Mouse (Mus musculus) neural tube, embryonic 13.5 days (tissue): ENCODE results near the gene Entpd8. TPM values are rescaled to one million over a fixed set of nuclear protein-coding genes. Genes with fewer than 3 reads are reported as not detected.
A peak's percentile ranks its signal among the peaks of the same experiment; 100 is the strongest.

Experiments used
- ATAC-seq: fragments of 200-750 bp; cut with Nextera tagmentation; 2 replicates; pipeline ENCODE4 v1.8.0; 2017; ENCODE audit warnings: low read depth, mild to moderate bottlenecking, moderate TSS enrichment, moderate library complexity
- H3K27ac ChIP-seq: fragments of 300-500 bp; sonication (generic); replicated peaks from 2 replicates; pipeline ENCODE4 v1.5.1; 2015; ENCODE audit warnings: moderate library complexity, mild to moderate bottlenecking, inconsistent platforms
- H3K27me3 ChIP-seq: fragments of 300-500 bp; sonication (generic); 2 replicates; pipeline ENCODE4 v1.6.1; 2015; ENCODE audit warnings: mild to moderate bottlenecking, inconsistent platforms
- H3K36me3 ChIP-seq: fragments of 300-500 bp; sonication (generic); 2 replicates; pipeline ENCODE4 v1.6.1; 2015; ENCODE audit warnings: mild to moderate bottlenecking, inconsistent platforms
- H3K4me1 ChIP-seq: fragments of 300-500 bp; sonication (generic); replicated peaks from 2 replicates; pipeline ENCODE4 v1.6.1; 2015; ENCODE audit warnings: inconsistent platforms
- H3K4me2 ChIP-seq: fragments of 300-500 bp; sonication (generic); 2 replicates; pipeline ENCODE4 v1.6.1; 2015; ENCODE audit warnings: inconsistent platforms, mild to moderate bottlenecking, moderate library complexity
- H3K4me3 ChIP-seq: fragments of 300-500 bp; sonication (generic); 2 replicates; pipeline ENCODE4 v1.5.1; 2015; ENCODE audit warnings: mild to moderate bottlenecking, inconsistent platforms
- H3K9ac ChIP-seq: fragments of 300-500 bp; sonication (generic); 2 replicates; pipeline ENCODE4 v1.6.1; 2015; ENCODE audit warnings: moderate library complexity, mild to moderate bottlenecking, inconsistent platforms
- H3K9me3 ChIP-seq: fragments of 300-500 bp; sonication (generic); 2 replicates; pipeline ENCODE4 v1.6.1; 2016; ENCODE audit warnings: inconsistent platforms
- WGBS: fragments of 180-500 bp; shearing (Covaris S2); methylation state at CpG from one replicate; pipeline ENCODE4 v1.1.7; 2015; 5-methylcytosine and 5-hydroxymethylcytosine counted together
- polyA plus RNA-seq: library from polyadenylated mRNA; unstranded; fragments of >200 nt; fragmentation: Nextera tagmentation; extraction: Ambion mirVana; gene quantifications from 2 replicates; pipeline ENCODE4 v1.2.1, GENCODE M21; 2015

Entpd8 gene
- polyA plus RNA-seq, 1 experiment from 2014 or later = not detected

DNA sequence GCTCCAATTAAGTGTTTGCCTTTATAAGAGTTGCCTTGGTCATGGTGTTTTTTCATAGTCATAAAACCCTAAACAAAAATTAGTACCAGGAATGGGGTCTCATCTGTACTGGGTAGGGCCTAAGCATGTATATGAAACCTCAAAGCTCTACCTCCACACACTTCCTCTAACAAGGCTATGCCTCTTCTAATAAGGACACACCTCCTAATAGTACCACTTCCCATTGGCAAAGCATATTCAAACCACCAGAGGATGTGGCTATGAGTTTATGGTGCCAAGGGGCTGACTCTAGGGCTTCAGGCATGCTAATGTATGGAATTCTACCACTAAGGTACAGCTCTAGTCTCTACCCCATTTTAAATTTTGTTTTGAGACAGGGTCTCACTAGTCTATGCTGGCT is 14.6 kb upstream of the Entpd8 start:
- Histone ChIP-seq H3K27ac (no peak overlapping the region), H3K4me2 (no peak overlapping the region), H3K9me3 (no peaks in the 10 kb centered on the region), H3K9ac (no peak overlapping the region), H3K36me3 (peaks cover 30% of the 10 kb centered on the region), H3K4me1 (no peaks in the 10 kb centered on the region), H3K4me3 (no peak overlapping the region), H3K27me3 (no peaks in the 10 kb centered on the region)
- ATAC-seq = no peak

DNA sequence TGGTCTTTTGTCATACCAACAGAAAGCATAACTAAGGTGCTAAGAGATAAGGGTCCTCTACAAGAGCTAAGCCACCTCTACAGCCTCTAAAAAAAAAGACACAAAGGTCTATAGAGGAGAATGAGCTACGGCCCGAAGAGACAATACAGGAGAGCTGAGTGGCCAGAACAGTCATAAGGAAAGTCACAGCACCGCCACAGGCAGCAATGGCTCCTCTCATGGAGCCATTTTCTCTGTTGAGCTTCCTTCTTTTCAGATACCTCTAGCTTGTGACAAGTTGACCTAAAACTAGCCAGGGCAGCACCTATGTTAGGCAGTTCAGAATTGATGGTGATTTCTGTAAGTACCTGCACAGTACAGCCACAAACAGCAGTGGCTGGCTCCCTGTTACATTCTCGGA is 13.6 kb upstream of the Entpd8 start:
- Histone ChIP-seq H3K4me2 (no peak overlapping the region), H3K4me1 (no peaks in the 10 kb centered on the region), H3K27me3 (no peaks in the 10 kb centered on the region), H3K4me3 (no peak overlapping the region), H3K9ac (no peak overlapping the region), H3K36me3 (peaks cover 20% of the 10 kb centered on the region), H3K27ac (no peak overlapping the region), H3K9me3 (no peaks in the 10 kb centered on the region)
- ATAC-seq = no peak
- 80% methylated on average over 4 of the region's 4 CpGs for WGBS

DNA sequence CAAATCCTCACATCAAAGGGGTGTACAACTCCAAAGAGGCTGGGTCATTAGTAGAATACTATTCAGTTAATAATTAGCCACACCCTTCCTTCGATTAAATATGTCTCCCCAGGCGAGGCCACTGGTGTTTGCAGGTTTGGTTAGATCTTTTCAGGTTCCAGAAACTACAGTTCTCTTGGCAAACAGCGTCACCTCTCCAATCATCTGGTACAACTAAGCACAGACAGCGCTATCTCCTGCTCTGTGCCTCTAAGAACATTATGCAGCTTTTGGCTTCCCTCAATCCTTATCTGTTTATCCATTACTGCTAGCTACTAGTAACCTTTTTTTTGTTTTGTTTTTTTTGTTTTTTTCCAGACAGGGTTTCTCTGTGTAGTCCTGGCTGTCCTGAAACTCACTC is 10.6 kb upstream of the Entpd8 start:
- Histone ChIP-seq H3K9ac (no peak overlapping the region), H3K4me1 (no peaks in the 10 kb centered on the region), H3K27me3 (no peaks in the 10 kb centered on the region), H3K4me2 (no peak overlapping the region), H3K27ac (no peak overlapping the region), H3K4me3 (no peak overlapping the region), H3K9me3 (no peaks in the 10 kb centered on the region), H3K36me3 (no peaks in the 10 kb centered on the region)
- WGBS = 78% methylated on average over 4 of the region's 4 CpGs
- no peak for ATAC-seq

DNA sequence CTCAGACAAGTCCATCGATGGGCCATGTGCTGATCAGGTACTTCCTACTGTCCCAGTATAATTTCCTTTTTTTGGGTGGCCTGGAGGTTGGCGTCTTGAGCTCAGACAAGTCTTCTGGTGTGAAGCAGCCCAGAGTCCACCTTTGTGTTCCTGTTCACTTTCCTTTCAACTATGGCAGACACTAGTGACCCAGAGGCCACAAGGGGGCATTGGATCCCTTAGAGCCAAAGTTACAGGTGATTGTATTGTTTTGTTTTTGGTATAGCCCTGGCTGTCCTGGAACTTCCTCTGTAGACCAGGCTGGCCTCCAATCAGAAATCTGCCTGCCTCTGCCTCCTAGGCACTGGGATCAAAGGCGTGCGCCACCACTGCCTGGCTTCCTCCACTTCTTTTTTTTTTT is 7.7 kb upstream of the Entpd8 start:
- no peaks in the 10 kb centered on the region for H3K4me1 ChIP-seq
- no peak overlapping the region for H3K4me3 ChIP-seq
- H3K9ac ChIP-seq = no peak overlapping the region
- H3K4me2 ChIP-seq = no peak overlapping the region
- no peaks in the 10 kb centered on the region for H3K27me3 ChIP-seq
- no peaks in the 10 kb centered on the region for H3K36me3 ChIP-seq
- no peak for ATAC-seq
- no peaks in the 10 kb centered on the region for H3K9me3 ChIP-seq
- WGBS = 95% methylated on average over 4 of the region's 4 CpGs
- H3K27ac ChIP-seq = no peak overlapping the region

GRCm38 (mm10) chr2:25075506-25075905 is 4.6 kb upstream of the Entpd8 start:
- no peak for ATAC-seq
- H3K4me3 ChIP-seq = no peak overlapping the region
- no peaks in the 10 kb centered on the region for H3K4me1 ChIP-seq
- H3K27ac ChIP-seq = no peak overlapping the region
- no peaks in the 10 kb centered on the region for H3K27me3 ChIP-seq
- no peaks in the 10 kb centered on the region for H3K9me3 ChIP-seq
- H3K36me3 ChIP-seq = no peaks in the 10 kb centered on the region
- no peak overlapping the region for H3K4me2 ChIP-seq
- WGBS = 73% methylated on average over 4 of the region's 4 CpGs
- H3K9ac ChIP-seq = no peak overlapping the region

DNA sequence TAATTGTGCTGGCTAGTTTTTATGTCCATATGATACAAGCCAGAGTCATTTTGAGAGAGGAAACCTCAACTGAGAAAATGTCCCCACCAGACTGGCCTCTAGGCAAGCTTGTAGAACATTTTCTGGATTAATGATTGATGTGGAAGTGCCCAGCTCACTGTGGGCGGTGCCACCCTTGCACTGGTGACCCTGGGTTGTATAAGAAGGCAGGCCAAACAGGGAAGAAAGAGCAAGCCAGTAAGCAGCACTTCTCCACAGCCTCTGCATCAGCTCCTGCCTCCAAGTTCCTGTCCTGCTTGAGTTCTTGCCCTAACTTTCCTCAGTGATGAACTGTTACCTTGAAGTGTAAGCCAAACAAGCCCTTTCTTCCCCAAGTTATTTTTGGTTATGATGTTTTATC is 1.1 kb upstream of the Entpd8 start:
- no peaks in the 10 kb centered on the region for H3K4me1 ChIP-seq
- no peak overlapping the region for H3K4me3 ChIP-seq
- ATAC-seq = no peak
- H3K27ac ChIP-seq = no peak overlapping the region
- H3K27me3 ChIP-seq = no peaks in the 10 kb centered on the region
- no peaks in the 10 kb centered on the region for H3K9me3 ChIP-seq
- no peaks in the 10 kb centered on the region for H3K36me3 ChIP-seq
- 70% methylated on average over 1 of the region's 1 CpGs for WGBS
- no peak overlapping the region for H3K4me2 ChIP-seq
- no peak overlapping the region for H3K9ac ChIP-seq

GRCm38 (mm10) chr2:25083697-25084096 is 3.6 kb downstream of the Entpd8 start:
- Histone ChIP-seq H3K9me3 (no peaks in the 10 kb centered on the region), H3K27ac (no peak overlapping the region), H3K4me3 (no peak overlapping the region), H3K4me2 (no peak overlapping the region), H3K9ac (no peak overlapping the region), H3K27me3 (no peaks in the 10 kb centered on the region), H3K36me3 (no peaks in the 10 kb centered on the region), H3K4me1 (no peaks in the 10 kb centered on the region)
- no peak for ATAC-seq
- WGBS = 84% methylated on average over 3 of the region's 4 CpGs

DNA sequence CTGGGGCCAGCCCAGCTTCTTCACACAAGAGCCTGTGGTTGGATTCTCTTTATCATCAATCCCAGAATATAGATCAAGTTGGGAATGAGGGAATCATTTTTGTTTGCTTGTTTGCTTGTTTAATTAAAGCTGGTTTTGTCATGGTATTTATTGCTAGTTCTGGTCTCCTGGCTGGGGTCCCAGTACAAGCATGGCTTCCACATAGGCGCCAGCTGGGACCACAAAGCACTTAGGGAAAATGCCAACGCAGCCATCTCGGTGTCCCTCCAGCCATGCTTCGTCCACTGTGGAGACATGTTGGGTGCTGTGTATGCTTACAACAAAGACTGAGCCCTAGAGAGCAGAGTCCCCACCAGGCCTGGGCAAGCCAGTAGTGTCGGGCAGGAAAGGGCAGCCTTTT is 5.5 kb downstream of the Entpd8 start:
- no peak overlapping the region for H3K4me3 ChIP-seq
- H3K27me3 ChIP-seq = no peaks in the 10 kb centered on the region
- no peaks in the 10 kb centered on the region for H3K9me3 ChIP-seq
- no peaks in the 10 kb centered on the region for H3K4me1 ChIP-seq
- whole genome bisulfite sequencing = 86% methylated on average over 5 of the region's 5 CpGs
- H3K27ac ChIP-seq = no peak overlapping the region
- H3K9ac ChIP-seq = no peak overlapping the region
- H3K4me2 ChIP-seq = no peak overlapping the region
- ATAC-seq = no peak
- H3K36me3 ChIP-seq = no peaks in the 10 kb centered on the region

DNA sequence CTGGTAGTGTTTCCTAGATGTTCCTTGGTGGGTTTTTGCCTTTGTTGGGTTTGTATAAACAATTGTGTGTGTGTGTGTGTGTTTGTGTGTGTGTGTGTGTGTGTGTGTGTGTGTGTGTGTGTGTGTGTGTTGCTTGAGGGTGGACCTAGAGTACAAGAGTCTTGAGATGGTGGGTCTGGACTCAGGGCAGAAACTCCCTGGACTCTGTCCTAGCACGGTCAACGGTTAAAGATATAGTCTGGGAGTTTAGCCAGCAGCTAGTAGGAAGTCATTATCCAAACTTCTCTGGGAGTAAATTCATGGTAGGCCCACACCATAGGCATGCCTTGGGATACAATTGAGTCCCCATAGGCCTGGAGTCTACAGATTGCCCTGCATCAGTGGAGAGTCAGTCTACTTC is 7.7 kb downstream of the Entpd8 start:
- no peaks in the 10 kb centered on the region; the same call in 1 of the 2 replicates for H3K27me3 ChIP-seq
- no peak for ATAC-seq
- no peaks in the 10 kb centered on the region for H3K4me1 ChIP-seq
- H3K9ac ChIP-seq = no peak overlapping the region
- no peaks in the 10 kb centered on the region for H3K36me3 ChIP-seq
- no peak overlapping the region for H3K4me3 ChIP-seq
- H3K4me2 ChIP-seq = no peak overlapping the region
- 85% methylated on average over 2 of the region's 2 CpGs for WGBS
- no peak overlapping the region for H3K27ac ChIP-seq
- no peaks in the 10 kb centered on the region for H3K9me3 ChIP-seq

DNA sequence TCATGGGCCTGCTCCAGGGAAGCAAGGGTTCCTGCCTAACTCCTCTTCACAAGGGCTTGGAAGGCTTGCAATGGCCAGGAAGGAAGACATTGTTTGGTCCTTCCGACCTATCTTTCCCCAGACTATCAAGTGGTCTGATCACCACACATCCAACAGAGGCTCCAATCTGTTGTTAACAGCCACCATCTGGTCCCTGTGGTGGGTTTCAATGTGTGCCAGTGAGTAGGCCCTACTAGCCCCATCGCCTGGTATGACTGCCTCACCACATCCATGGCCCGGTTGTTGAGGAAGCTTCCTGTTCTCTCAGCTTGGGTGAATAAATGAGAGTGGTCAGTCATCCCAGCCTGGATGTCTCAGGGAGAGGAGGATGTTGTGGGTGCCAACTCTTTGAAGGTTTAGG is 8.5 kb downstream of the Entpd8 start:
- Histone ChIP-seq H3K36me3 (no peaks in the 10 kb centered on the region), H3K27me3 (no peaks in the 10 kb centered on the region; the same call in 1 of the 2 replicates), H3K27ac (no peak overlapping the region), H3K9me3 (no peaks in the 10 kb centered on the region), H3K4me3 (no peak overlapping the region), H3K4me1 (no peaks in the 10 kb centered on the region), H3K9ac (no peak overlapping the region), H3K4me2 (no peak overlapping the region)
- WGBS = 85% methylated on average over 3 of the region's 3 CpGs
- ATAC-seq = no peak

- WGBS = 52% methylated on average over 17 of the region's 17 CpGs
These were observed 14.6 kb downstream of the Entpd8 start for GRCm38 (mm10) chr2:25094785-25095108.

GRCm38 (mm10) chr2:25095109-25095850 is 15.2 kb downstream of the Entpd8 start, which contains the start of gene Noxa1:
Gene Noxa1, minus strand, starts transcription at chr2:25095149.
- Histone ChIP-seq H3K27ac (no peak within 1 kb of the TSS), H3K4me2 (peak within 1 kb of the TSS; percentile 9), H3K9ac (0 out of 2 replicates have a peak within 1 kb of the TSS, but pooled peaks have one; percentile 38), H3K4me3 (no peak within 1 kb of the TSS), H3K36me3 (no peaks in the 10 kb centered on the region), H3K9me3 (no peaks in the 10 kb centered on the region), H3K27me3 (peaks cover 15% of the 10 kb centered on the region), H3K4me1 (peaks cover 15% of the 10 kb centered on the region)
- WGBS = 50% methylated on average over 28 of the region's 28 CpGs
- no peak for ATAC-seq

More at GRCm38 (mm10) chr2:25094785-25095108, 14.6 kb downstream of the Entpd8 start:
- no peak overlapping the region for H3K27ac ChIP-seq
- H3K9ac ChIP-seq = 0 out of 2 replicates have a peak overlapping the region, but pooled peaks have one; percentile 38
- peak overlapping the region; percentile 9 for H3K4me2 ChIP-seq
- H3K4me3 ChIP-seq = no peak overlapping the region
- H3K9me3 ChIP-seq = no peaks in the 10 kb centered on the region
- peaks cover 10% of the 10 kb centered on the region for H3K4me1 ChIP-seq
- ATAC-seq = no peak
- H3K36me3 ChIP-seq = no peaks in the 10 kb centered on the region
- H3K27me3 ChIP-seq = peaks cover 15% of the 10 kb centered on the region

GRCm38 (mm10) chr2:25098005-25098615 is 18.0 kb downstream of the Entpd8 start:
- WGBS = 77% methylated on average over 3 of the region's 3 CpGs
- H3K9me3 ChIP-seq = no peaks in the 10 kb centered on the region
- H3K27ac ChIP-seq = no peak overlapping the region
- peaks cover 15% of the 10 kb centered on the region for H3K27me3 ChIP-seq
- ATAC-seq = no peak
- no peak overlapping the region for H3K4me2 ChIP-seq
- no peaks in the 10 kb centered on the region for H3K36me3 ChIP-seq
- H3K4me1 ChIP-seq = peaks cover 18% of the 10 kb centered on the region
- no peak overlapping the region for H3K4me3 ChIP-seq
- no peak overlapping the region for H3K9ac ChIP-seq
